Mouse (Mus musculus): ENCODE results near the gene Swsap1. TPM values are rescaled to one million over a fixed set of nuclear protein-coding genes. Genes with fewer than 3 reads are reported as not detected.

Gene Swsap1
- total RNA-seq, 2 experiments from 2014 or later = 12.7 to 14.0 TPM

DNA sequence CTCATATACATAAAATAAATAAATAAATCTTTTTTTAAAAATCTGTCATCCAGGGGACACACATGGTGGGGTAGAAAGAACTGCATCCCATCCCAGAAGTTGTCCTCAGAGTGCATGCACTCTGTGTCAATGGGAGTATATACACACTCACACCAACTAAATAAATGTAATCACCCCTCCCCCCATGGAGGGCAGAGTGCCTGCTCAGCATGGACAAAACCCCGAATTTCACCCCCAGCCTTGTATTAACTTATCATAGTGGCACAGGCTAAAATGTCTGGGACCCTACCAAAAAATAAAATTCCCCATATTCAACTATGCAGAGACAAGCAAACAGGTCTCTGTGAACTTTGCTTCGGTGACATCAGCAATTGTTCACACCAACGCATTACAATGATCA is 920 bp upstream of the Swsap1 start:
- intact Hi-C loops (cut with DNase I) = no loop called here

DNA sequence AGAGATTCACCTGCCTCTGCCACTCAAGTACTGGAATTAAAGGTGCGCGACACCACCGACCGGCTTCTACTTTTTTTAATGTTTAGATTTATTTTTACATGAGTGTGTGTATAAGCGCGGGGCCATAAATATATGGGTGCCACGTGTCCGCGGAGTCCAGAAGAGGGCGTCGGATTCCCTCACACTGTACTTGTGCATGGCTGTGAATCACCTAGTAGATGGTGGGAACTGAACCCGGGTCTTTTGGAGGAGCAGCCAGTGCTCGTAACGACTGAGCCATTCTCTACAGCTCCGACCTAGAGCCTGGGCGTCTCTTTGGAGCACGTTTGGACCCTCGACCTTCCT is 358 bp upstream of the Swsap1 start:
- TF ChIP-seq CTCF (IDR thresholded peaks at IDR 0.05) = peak; percentile 29
- Histone ChIP-seq H3K4me3 (peak overlapping the region; percentile 63), H3K27ac (peak overlapping the region; percentile 92)
- intact Hi-C loops (cut with DNase I) = no loop called here
- no peak for DNase-seq (ENCODE audit: extremely low spot score in 1 of 2, low spot score in 2 of 2)

More for the DNA sequence above, 920 bp upstream of the Swsap1 start:
- no peak for TF ChIP-seq CTCF (IDR thresholded peaks at IDR 0.05)
- H3K4me3 ChIP-seq = no peak overlapping the region
- H3K27ac ChIP-seq = peak overlapping the region; percentile 92
- DNase-seq (ENCODE audit: extremely low spot score in 1 of 2, low spot score in 2 of 2) = no peak

DNA sequence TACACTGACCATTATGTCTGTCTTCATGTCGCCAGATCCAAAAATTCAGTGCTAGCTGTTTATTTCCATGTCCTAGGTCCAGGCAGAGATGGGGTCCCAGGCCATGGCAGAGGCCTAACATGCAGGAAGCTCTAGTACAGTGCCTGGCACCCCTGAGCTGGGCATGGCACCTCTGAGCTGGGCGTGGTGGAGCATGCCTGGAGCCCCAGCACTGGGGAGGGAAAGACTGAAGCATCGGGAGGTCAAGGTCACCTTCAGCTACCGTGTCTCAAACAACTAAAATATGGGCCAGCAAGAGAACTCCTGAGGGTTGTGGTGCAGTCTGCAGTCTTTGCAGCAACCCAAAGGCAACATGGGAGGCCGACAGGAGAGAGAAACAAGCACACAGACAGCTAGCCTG is 2.8 kb downstream of the Swsap1 start:
- no peak overlapping the region for H3K27ac ChIP-seq
- TF ChIP-seq CTCF (IDR thresholded peaks at IDR 0.05) = no peak
- DNase-seq (ENCODE audit: extremely low spot score in 1 of 2, low spot score in 2 of 2) = no peak
- intact Hi-C loops (cut with DNase I) = no loop called here
- no peak overlapping the region for H3K4me3 ChIP-seq

DNA sequence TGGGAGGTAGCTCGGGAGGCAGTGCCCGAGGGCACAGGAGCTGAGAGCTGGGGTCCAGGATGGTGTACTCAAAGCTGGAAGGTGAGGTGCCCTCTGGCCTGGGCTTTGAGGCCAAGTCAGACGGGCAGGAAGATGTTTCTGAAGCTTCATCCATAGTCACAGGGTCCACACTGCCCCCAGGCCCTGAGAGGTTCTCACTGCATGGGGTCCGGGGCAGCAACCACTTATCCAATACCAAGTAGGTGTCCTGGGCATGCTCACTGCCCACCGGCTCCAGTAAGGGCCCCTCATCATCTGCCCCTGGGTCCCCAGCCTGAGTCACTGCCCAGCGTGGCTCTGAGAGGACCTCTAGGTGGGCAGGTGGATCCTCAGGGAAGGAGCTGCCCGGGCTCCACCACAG is 3.7 kb downstream of the Swsap1 start:
- Histone ChIP-seq H3K4me3 (no peak overlapping the region), H3K27ac (no peak overlapping the region)
- DNase-seq (ENCODE audit: extremely low spot score in 1 of 2, low spot score in 2 of 2) = no peak
- intact Hi-C loops (cut with DNase I) = no loop called here
- TF ChIP-seq CTCF (IDR thresholded peaks at IDR 0.05) = no peak

DNA sequence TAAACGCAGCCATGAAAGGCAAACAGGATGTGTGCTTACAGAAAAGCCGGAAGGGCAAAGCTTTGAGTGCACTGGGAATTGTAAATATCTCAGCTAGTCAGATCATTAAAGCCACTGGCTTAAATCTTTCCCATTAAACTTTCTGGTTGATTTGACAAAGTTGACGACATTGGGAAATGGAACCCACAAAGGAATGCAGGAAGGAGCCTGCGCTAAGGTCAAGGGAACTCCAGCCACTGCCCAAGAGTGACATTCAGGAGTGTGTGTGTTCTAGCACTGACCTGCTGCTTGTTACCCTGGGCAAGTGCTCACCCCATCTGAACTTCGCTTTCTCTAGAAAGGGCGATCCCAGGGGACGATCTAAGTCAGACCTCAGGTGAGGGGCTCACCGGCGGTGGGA is 4.6 kb downstream of the Swsap1 start:
- no peak for DNase-seq (ENCODE audit: extremely low spot score in 1 of 2, low spot score in 2 of 2)
- TF ChIP-seq CTCF (IDR thresholded peaks at IDR 0.05) = no peak
- 0 out of 2 replicates have a peak overlapping the region, but pooled peaks have one; percentile 2 for H3K27ac ChIP-seq
- H3K4me3 ChIP-seq = no peak overlapping the region
- intact Hi-C loops (cut with DNase I) = no loop called here

DNA sequence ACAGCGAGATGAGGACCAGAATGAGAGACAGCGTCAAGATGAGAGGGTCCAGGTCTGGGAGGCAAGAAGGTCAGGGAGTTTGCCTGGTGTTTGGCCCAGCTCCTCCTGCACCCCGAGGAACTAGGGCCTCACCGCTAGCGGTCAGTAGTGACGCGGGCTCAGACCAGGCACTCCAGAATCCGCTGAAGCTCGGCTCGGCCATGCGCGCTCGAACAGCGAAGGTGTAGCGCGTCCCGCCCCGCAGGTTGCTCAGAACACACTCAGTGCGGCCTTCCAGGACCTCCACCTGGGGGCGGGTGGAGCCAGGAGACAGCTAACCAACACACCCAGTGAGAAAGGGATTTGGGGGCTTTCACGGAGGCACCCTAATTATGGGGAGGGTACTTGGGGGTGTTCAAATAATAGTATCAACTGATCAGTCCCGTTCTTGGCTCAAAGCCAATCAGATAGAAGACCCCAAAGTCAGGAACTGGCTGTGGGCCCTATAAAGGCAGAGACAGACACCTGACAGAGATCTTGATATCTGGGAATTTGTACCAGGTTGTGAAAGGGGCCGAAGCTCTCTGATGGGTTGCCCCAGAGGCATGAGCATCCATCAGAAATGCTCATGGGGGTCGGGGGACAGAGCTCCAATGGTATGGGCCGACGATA is 5.1 kb downstream of the Swsap1 start:
- H3K27ac ChIP-seq = peak overlapping the region; percentile 2; the same call in 1 of the 2 replicates
- DNase-seq (ENCODE audit: extremely low spot score in 1 of 2, low spot score in 2 of 2) = no peak
- no peak; the same call in 1 of the 2 replicates for TF ChIP-seq CTCF (IDR thresholded peaks at IDR 0.05)
- H3K4me3 ChIP-seq = no peak overlapping the region
- intact Hi-C loops (cut with DNase I) = no loop called here

DNA sequence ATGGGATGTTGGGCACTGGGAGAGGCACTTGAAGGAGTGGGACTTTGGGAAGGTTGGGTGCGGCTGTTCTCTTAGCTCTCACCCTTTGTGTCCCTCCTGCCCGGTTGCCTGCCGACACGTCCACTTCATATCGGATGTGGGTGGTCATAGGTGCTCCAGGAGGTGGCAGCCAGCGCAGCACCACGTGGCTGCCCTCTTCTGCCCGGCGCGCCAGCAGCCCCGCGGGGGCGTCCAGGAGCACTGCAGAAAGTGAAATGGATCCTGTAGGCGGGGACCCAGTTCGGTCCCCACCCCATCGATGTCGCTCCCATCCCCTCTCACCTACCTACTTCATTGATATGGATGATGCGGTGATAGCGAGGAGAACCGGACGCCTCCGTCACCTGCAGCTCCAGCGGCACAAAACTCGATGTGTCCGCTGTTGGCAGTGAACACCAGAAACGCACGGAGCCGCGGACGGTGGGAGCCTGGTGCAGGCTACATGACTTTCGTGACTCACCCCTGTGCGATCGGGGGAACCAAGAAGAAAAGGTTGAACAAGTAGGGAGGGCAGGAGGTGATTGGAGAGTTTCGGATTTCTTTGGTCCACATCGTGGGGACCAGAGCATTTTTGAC is 5.9 kb downstream of the Swsap1 start:
- DNase-seq (ENCODE audit: extremely low spot score in 1 of 2, low spot score in 2 of 2) = peak in 1 of 2 experiments; percentile 33
- TF ChIP-seq CTCF (IDR thresholded peaks at IDR 0.05) = no peak
- Histone ChIP-seq H3K27ac (peak overlapping the region; percentile 70; the same call in 1 of the 2 replicates), H3K4me3 (peak overlapping the region; percentile 47)
- intact Hi-C loops (cut with DNase I) = no loop called here

DNA sequence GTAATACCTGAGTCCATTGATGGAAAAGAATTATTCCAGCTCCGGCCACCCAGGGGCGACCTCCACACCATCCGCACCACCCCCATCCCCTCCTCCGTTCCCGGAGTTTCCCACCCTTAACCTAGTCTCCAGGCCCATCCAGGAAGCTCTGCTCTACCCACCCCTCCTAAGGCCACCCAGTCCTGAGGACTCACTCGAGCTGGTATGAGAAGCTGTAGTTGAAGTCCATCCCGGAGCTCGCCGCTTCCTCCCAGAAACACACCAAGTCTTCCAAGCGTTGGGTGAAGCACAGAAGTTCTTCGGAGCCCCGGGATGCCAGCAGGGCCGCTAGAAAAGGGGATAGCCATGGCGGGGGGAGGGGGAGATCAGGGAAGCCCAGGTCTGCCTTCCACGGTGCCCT is 6.5 kb downstream of the Swsap1 start:
- Histone ChIP-seq H3K27ac (peak overlapping the region; percentile 70), H3K4me3 (peak overlapping the region; percentile 47)
- intact Hi-C loops (cut with DNase I) = loop anchor here (2.0 kb wide), 2 partner anchors 41 to 45 kb away; partner anchors contain the start of genes Ccdc151 and Prkcsh
- no peak for DNase-seq (ENCODE audit: extremely low spot score in 1 of 2, low spot score in 2 of 2)
- no peak; the same call in 1 of the 2 replicates for TF ChIP-seq CTCF (IDR thresholded peaks at IDR 0.05)

DNA sequence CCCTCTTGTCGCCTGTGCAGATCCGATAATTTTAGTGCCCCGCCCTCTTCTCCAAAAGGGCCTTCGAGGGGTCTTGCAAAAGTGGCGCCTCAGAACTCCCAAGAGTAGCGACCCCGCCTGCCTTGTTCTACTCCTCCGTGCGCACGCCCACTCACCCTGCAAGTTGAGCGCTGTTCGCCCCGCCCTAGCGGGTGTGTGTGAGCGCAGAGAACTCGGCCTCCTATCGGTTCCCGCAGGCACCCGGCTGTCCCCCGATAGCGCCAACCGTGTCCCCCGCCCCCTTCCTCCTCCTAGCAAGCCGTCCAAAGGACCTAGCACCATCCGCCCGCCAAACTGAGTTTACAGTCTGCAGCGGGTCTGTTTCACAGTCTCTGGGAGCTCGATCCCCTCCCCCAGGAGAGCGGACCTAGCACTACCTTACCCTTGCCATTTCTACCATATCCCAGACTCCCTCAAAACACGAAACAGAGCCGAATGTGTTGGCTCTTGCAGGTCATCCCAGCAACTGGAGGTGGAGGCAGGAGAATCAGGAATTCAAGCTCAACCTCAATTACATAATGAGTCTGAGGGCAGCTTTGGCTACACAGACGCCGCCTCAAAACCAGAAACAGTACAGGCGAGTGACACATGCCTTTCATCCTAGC is 7.0 kb downstream of the Swsap1 start:
- DNase-seq (ENCODE audit: extremely low spot score in 1 of 2, low spot score in 2 of 2) = peak; percentile 78 to 83
- TF ChIP-seq CTCF (IDR thresholded peaks at IDR 0.05) = peak; percentile 22; the same call in 1 of the 2 replicates
- Histone ChIP-seq H3K4me3 (peak overlapping the region; percentile 47), H3K27ac (peak overlapping the region; percentile 70)
- intact Hi-C loops (cut with DNase I) = loop anchor here (2.0 kb wide), 2 partner anchors 40 to 46 kb away; partner anchors contain the start of genes Ccdc151 and Prkcsh

DNA sequence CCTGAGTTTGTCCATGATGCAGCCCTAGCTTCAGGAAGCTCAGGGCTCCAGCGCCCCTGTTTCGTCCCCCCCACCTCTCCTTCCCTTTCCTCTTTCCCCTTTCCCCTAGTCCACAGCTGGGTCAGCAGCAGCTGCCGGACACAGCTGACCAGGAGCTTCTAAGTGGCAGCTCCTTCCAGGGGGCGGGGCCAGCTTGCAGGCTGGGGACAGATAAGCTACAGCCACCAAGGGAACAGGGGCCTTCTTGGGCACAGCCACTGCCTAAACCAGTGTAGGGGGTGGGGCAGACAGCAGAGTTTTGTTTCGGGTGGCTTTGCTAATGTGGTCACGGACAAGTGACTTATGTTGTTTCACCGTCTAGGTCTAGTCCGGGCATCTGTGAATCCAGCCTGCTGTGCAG is 7.9 kb downstream of the Swsap1 start, which contains the start of gene Epor:
Gene Epor (minus strand): TSS at position 90 of the 400 bp plus-strand sequence.
- intact Hi-C loops (cut with DNase I) = loop anchor here (2.0 kb wide), 2 partner anchors 39 to 47 kb away; partner anchors contain the start of genes Ccdc151 and Prkcsh
- DNase-seq (ENCODE audit: extremely low spot score in 1 of 2, low spot score in 2 of 2) = no peak
- peak within 1 kb of the TSS; percentile 47 for H3K4me3 ChIP-seq
- TF ChIP-seq CTCF (IDR thresholded peaks at IDR 0.05) = no peak
- peak within 1 kb of the TSS; percentile 70 for H3K27ac ChIP-seq

DNA sequence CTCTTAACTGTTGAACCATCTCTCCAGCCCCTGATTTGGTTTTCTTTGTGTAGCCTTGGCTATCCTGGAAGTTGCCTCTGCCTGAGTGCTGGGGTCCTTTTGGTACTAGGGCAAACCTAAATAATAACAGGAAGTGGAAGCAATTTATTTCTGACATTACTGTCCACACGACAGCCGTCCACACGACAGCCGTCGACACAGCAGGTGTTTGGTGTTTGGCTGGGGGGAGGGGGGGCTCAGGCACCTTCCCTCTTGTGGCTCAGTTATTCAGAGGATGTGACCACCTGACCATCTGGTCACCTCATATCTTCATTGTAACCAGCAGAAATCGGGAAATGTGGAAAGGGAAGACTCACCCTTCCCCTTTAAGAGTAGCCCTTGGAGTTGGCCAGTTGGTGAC is 13.3 kb downstream of the Swsap1 start:
- TF ChIP-seq CTCF (IDR thresholded peaks at IDR 0.05) = no peak
- Histone ChIP-seq H3K4me3 (no peak overlapping the region), H3K27ac (no peak overlapping the region)
- no peak for DNase-seq (ENCODE audit: extremely low spot score in 1 of 2, low spot score in 2 of 2)
- intact Hi-C loops (cut with DNase I) = no loop called here

DNA sequence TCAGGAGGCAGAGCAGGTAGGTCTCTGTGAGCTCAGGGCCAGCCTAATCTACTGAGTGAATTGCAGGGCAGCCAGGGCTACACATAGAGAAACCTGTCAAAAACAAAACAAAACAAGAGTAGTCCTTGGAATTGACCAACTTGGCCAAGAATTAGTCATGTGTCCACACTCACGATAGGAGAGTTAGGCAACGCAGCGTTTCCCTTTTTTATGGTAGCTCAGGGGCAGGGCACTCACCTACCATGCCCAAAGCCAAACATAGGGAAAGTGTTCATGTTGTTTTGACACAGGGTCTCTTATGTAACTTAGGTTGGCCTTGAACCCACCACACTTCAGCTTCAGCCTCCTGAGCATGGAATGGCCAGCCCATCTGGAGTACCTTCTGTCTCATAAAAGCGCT is 13.7 kb downstream of the Swsap1 start:
- intact Hi-C loops (cut with DNase I) = no loop called here
- TF ChIP-seq CTCF (IDR thresholded peaks at IDR 0.05) = no peak
- DNase-seq (ENCODE audit: extremely low spot score in 1 of 2, low spot score in 2 of 2) = no peak
- Histone ChIP-seq H3K4me3 (no peak overlapping the region), H3K27ac (no peak overlapping the region)
